Mouse (Mus musculus): Measurements from ENCODE around the gene Cpm.
"Not testable (repeated sequence)": the region's sequence is repeated elsewhere in the genome, so short reads cannot be mapped to it uniquely, and the experiment has no call there.

The Cpm gene

DNA sequence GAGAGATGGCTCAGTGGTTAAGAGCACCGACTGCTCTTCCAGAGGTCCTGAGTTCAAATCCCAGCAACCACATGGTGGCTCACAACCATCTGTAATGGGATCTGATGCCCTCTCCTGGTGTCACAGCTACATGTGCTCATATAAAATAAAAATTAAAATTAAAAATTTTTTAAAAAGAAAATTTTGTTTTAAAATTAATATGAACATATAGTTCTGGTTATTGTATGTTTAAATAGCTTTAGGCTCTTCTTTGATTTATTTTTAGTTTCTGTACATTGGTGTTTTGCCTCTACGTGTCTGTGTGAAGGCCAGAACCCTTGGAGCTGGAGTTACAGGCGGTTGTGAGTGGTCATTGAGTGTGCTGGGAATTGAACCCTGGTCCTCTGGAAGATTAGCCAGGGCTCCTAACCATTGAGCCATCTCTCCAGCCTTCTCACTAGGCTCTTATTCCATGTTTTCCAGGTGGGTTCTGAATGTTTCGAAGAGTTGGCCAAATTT, 97.6 kb downstream of the Cpm start:
- DNase-seq = no peak

DNA sequence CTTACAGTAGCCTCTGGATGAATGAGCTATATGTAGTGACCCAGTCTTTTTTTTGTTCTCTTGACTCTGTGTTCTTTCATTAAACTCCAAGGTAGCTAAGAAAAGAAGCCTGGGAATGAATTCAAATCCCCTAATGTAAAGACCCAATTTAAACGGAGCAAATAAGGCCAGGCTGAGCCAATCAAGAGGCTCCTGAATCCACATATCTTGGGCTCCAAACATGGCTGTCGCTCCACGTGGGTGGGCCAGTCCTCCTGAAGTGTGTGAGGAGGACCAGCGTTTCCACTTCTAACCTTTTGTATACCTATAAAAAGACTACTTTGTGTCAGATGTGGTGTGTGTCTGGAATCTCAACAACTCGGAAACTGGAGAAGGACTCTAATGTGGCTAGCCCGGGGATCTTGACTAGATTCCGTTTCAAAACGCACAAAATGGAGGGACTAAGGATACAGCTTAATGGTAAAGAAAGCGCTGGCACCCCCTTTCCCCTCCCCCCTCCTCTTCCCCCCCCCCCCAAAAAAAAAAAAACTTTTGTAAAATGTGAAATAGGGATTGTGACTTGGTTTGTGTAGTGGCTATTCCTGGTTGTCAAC, 98.3 kb downstream of the Cpm start:
- DNase-seq = no peak

DNA sequence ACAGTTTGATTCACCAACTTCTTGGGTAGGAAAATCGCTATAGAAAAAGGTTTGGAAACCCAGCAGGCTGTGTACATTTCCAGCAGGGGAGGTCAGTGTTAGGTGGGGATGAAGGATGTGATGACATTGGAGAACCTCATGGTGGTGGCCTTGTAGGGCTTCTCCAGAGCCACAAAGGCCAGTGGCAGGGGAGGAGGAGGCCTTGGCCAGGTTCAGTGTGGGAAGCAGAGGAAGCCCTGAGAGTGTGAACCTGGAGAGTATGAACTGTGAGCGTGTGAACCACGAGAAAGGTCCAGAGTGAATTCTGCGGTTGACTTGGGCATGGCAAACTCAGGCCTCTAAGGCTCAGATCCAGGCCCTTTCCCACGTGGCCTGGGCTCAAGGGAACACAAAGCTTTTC, 99.3 kb downstream of the Cpm start:
- DNase-seq = no peak

- DNase-seq = no peak
Measured at GRCm38 (mm10) chr10:117729139-117729814, 100.0 kb downstream of the Cpm start.

GRCm38 (mm10) chr10:117730140-117730539, 100.8 kb downstream of the Cpm start:
- DNase-seq = no peak

- DNase-seq = no peak
Measured at GRCm38 (mm10) chr10:117730637-117731203, 101.4 kb downstream of the Cpm start.

GRCm38 (mm10) chr10:117731244-117732101, 102.2 kb downstream of the Cpm start:
- peak; percentile 79 for DNase-seq

GRCm38 (mm10) chr10:117732184-117732583, 102.9 kb downstream of the Cpm start:
- no peak for DNase-seq

GRCm38 (mm10) chr10:117732962-117733592, 103.8 kb downstream of the Cpm start:
- no peak for DNase-seq

- not testable (repeated sequence) for DNase-seq
Measured at GRCm38 (mm10) chr10:117733626-117734025, 104.3 kb downstream of the Cpm start.

DNA sequence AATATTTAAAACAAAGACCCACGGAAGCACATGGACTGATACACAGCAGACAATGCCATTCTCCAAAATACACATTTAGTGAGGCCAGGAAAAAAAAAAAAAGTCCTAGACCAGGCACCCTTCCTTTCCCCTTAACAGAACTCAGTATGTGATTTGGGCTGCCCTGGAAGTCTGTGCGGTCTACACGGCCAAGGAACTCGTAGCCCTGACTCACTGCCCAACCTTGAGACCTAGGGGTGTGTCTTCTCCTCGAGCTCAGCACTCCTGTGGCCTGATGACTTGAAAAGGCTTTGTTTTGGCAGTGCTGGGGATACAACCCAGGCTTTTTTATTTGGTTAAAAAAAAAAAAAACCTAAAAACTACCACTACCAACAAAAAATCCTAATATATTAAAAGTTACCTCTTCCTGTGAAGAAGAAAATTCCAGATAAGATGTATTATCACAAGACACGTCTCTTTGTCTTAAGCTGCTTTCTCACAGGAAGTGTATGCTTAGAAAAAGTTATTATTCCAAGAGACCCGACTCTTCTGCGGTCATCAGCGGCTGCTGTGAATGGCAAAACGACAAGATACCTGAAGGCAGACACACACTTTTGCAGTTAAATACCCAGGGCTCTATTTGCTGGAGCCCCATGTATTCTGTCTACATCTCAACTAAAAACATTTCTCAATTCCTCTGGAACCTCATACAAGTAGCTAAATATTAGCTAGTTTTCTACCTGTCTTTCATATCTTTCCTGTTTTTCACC, 105.0 kb downstream of the Cpm start:
- DNase-seq = peak; percentile 43

- DNase-seq = not testable (repeated sequence)
Measured at GRCm38 (mm10) chr10:117735396-117735795, 106.1 kb downstream of the Cpm start.

DNA sequence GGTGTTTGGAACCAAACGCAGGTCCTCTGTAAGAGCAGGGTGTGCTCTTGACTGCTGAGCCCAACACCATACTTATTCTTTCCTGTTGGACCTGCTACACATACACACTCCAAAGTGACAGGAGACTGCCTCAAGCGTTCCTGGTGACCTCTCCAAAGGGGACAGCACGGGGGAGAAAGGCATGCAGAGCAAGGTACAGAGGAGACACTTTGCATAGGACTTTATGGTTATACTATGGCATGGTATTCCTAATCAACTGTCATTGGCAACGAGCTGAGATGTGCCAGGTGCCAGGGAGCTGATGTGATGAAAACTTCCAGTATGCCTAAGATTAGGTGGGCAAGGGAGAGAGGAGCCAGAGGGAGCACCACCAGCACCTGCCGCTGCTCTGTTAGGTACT, 107.3 kb downstream of the Cpm start:
- no peak for DNase-seq

Measured in kidney, postnatal 14 days (tissue).